Mouse (Mus musculus) granulocyte monocyte progenitor cell, adult 5-6 weeks (primary cell): ENCODE measurements around the gene Kdm1b. TPM values are rescaled to one million over a fixed set of nuclear protein-coding genes. Genes with fewer than 3 reads are reported as not detected.

Experiments used
- ATAC-seq: replicated peaks from 2 replicates; pipeline ENCODE4 v1.8.0; 2016; ENCODE audit warnings: mild to moderate bottlenecking, moderate TSS enrichment, inconsistent platforms; ENCODE audit not compliant: poor library complexity, severe bottlenecking
- total RNA-seq, 2 experiments: library from RNA; stranded (forward) in 1 of 2; stranded (reverse) in 1 of 2; fragments of 200-712, 200-1000 nt in 1 of 2; fragments of >200 nt in 1 of 2; fragmentation: Nextera tagmentation in 1 of 2; gene quantifications; 2 replicates each; pipeline ENCODE4 v1.2.3; 2014 to 2017

Gene Kdm1b
- total RNA-seq, 2 experiments from 2014 or later = 7.3 to 11.4 TPM

- ATAC-seq = peak; percentile 62
Measured at GRCm38 (mm10) chr13:47105711-47106579, 62.6 kb downstream of the Kdm1b start, which contains the start of gene Dek. Gene Dek, minus strand, starts transcription at chr13:47106201.

- ATAC-seq = peak; percentile 18
Measured at GRCm38 (mm10) chr13:47106580-47106888, 63.2 kb downstream of the Kdm1b start.

- no peak for ATAC-seq
Measured at GRCm38 (mm10) chr13:47109239-47109638, 65.9 kb downstream of the Kdm1b start.

GRCm38 (mm10) chr13:47111185-47111584, 67.9 kb downstream of the Kdm1b start:
- no peak for ATAC-seq

GRCm38 (mm10) chr13:47112056-47112455, 68.8 kb downstream of the Kdm1b start:
- no peak for ATAC-seq

GRCm38 (mm10) chr13:47112924-47113323, 69.6 kb downstream of the Kdm1b start:
- ATAC-seq = no peak

- no peak for ATAC-seq
Measured at GRCm38 (mm10) chr13:47116000-47116399, 72.7 kb downstream of the Kdm1b start.

GRCm38 (mm10) chr13:47121333-47121889, 78.1 kb downstream of the Kdm1b start:
- ATAC-seq = peak; percentile 45

GRCm38 (mm10) chr13:47122537-47123430, 79.5 kb downstream of the Kdm1b start, which contains the start of gene Rnf144b:
Gene Rnf144b, plus strand, starts transcription at chr13:47122656.
- ATAC-seq = peak; percentile 61

- no peak for ATAC-seq
Measured at GRCm38 (mm10) chr13:47124449-47124848, 81.2 kb downstream of the Kdm1b start.

- no peak for ATAC-seq
Measured at GRCm38 (mm10) chr13:47124986-47125385, 81.7 kb downstream of the Kdm1b start.

GRCm38 (mm10) chr13:47125595-47125994, 82.3 kb downstream of the Kdm1b start:
- ATAC-seq = no peak

GRCm38 (mm10) chr13:47129090-47129489, 85.8 kb downstream of the Kdm1b start:
- ATAC-seq = no peak

- ATAC-seq = no peak
Measured at GRCm38 (mm10) chr13:47133058-47133457, 89.8 kb downstream of the Kdm1b start.

- ATAC-seq = no peak
Measured at GRCm38 (mm10) chr13:47134836-47135235, 91.5 kb downstream of the Kdm1b start.

Other genes starting within 250 kb of the Kdm1b start
- 26.6 and 47.5 TPM in 2 replicates for gene Kif13a, start 113.6 kb upstream of the Kdm1b start, total RNA-seq (2014; fragmentation: Nextera tagmentation)
- gene Kif13a, start 113.6 kb upstream of the Kdm1b start, total RNA-seq (2017) = 46.0 and 57.7 TPM in 2 replicates
- gene Nhlrc1, start 28.6 kb upstream of the Kdm1b start, total RNA-seq (2014; fragmentation: Nextera tagmentation) = 1.6 and 1.7 TPM in 2 replicates
- 2.1 and 4.3 TPM in 2 replicates for gene Nhlrc1, start 28.6 kb upstream of the Kdm1b start, total RNA-seq (2017)
- 1.5 and 9.1 TPM in 2 replicates for gene Tpmt, start 1.2 kb downstream of the Kdm1b start, total RNA-seq (2014; fragmentation: Nextera tagmentation)
- 2.3 and 9.8 TPM in 2 replicates for gene Tpmt, start 1.2 kb downstream of the Kdm1b start, total RNA-seq (2017)
- gene Dek, start 62.7 kb downstream of the Kdm1b start, total RNA-seq (2014; fragmentation: Nextera tagmentation) = 263 and 303 TPM in 2 replicates
- 597 and 629 TPM in 2 replicates for gene Dek, start 62.7 kb downstream of the Kdm1b start, total RNA-seq (2017)
- gene Rnf144b, start 79.2 kb downstream of the Kdm1b start, total RNA-seq (2014; fragmentation: Nextera tagmentation) = 7.8 and 7.9 TPM in 2 replicates
- 6.9 and 9.1 TPM in 2 replicates for gene Rnf144b, start 79.2 kb downstream of the Kdm1b start, total RNA-seq (2017)